Mouse (Mus musculus) CH12.LX (cell line): Measurements from ENCODE around the gene Cacnb4. TPM values are rescaled to one million over a fixed set of nuclear protein-coding genes. Genes with fewer than 3 reads are reported as not detected.

Experiments used
- DNase-seq: peaks from one replicate; pipeline ENCODE4 v3.0.0-alpha.2; 2013; ENCODE audit errors: extremely low read depth
- H3K27ac ChIP-seq: 2 replicates; pipeline ENCODE4 v1.5.1; 2012; ENCODE audit warnings: low read depth, mild to moderate bottlenecking, control low read depth, moderate library complexity; ENCODE audit not compliant: insufficient read depth
- H3K27me3 ChIP-seq: replicated peaks from 2 replicates; pipeline ENCODE3; 2012; ENCODE audit warnings: inconsistent platforms
- H3K36me3 ChIP-seq, 2 experiments: replicated peaks in 1 of 2; 2 replicates each; pipeline versions ENCODE3 to v1.6.1; 2012; ENCODE audit warnings: inconsistent platforms in 1 of 2, low read length in 1 of 2, mild to moderate bottlenecking in 1 of 2, mixed read lengths in 1 of 2, moderate library complexity in 1 of 2; ENCODE audit not compliant: control insufficient read depth in 1 of 2, insufficient read depth in 1 of 2
- H3K4me1 ChIP-seq, 2 experiments: 2 replicates each; pipeline ENCODE4 v1.6.1; 2012; ENCODE audit warnings: inconsistent platforms in 1 of 2, moderate library complexity in 1 of 2; ENCODE audit not compliant: insufficient read depth in 2 of 2, control insufficient read depth in 1 of 2
- H3K4me2 ChIP-seq: 2 replicates; pipeline ENCODE4 v1.6.1; 2012; ENCODE audit warnings: low read depth, mild to moderate bottlenecking, control low read depth; ENCODE audit not compliant: poor library complexity, insufficient read depth, severe bottlenecking
- H3K4me3 ChIP-seq, 3 experiments: fragments of 150-350 bp in 1 of 3; sonication (generic) in 1 of 3; replicated peaks in 1 of 3; 2 replicates each; pipeline versions ENCODE3 to v1.5.1; 2011 to 2012; ENCODE audit warnings: low read depth in 2 of 3, low read length in 2 of 3, mild to moderate bottlenecking in 2 of 3, moderate library complexity in 2 of 3, control low read depth in 1 of 3, improper control_type of control experiment in 1 of 3, inconsistent platforms in 1 of 3, mixed read lengths in 1 of 3; ENCODE audit not compliant: poor library complexity in 1 of 3
- H3K79me2 ChIP-seq: replicated peaks from 2 replicates; pipeline ENCODE4 v1.6.1; 2012; ENCODE audit warnings: mild to moderate bottlenecking, moderate library complexity; ENCODE audit not compliant: control insufficient read depth, poor library complexity, insufficient read depth, severe bottlenecking; ENCODE audit errors: extremely low read depth
- H3K9ac ChIP-seq: 2 replicates; pipeline ENCODE4 v1.6.1; 2012; ENCODE audit warnings: low read depth, mild to moderate bottlenecking, control low read depth, moderate library complexity; ENCODE audit not compliant: insufficient read depth
- H3K9me3 ChIP-seq: replicated peaks from 2 replicates; pipeline ENCODE3; 2012; ENCODE audit warnings: low read length, inconsistent platforms, mixed read lengths
- BHLHE40 ChIP-seq: IDR thresholded peaks from 2 replicates; pipeline ENCODE4 v1.6.1; 2011; ENCODE audit warnings: mild to moderate bottlenecking, low read depth, low read length, improper control_type of control experiment
- CHD1 ChIP-seq: IDR thresholded peaks from 2 replicates; pipeline ENCODE4 v1.6.1; 2012; ENCODE audit warnings: low read depth, low read length, improper control_type of control experiment, inconsistent platforms
- CTCF ChIP-seq, 2 experiments: IDR thresholded peaks in 1 of 2; conservative IDR thresholded peaks in 1 of 2; 2 replicates each; pipeline ENCODE4 v1.5.1; 2011 to 2012; ENCODE audit warnings: low read depth in 2 of 2, low read length in 2 of 2, improper control_type of control experiment in 1 of 2, inconsistent platforms in 1 of 2, mild to moderate bottlenecking in 1 of 2, moderate library complexity in 1 of 2
- E2F4 ChIP-seq: IDR thresholded peaks from 2 replicates; pipeline ENCODE4 v1.6.1; 2011; ENCODE audit warnings: low read depth, low read length, improper control_type of control experiment; ENCODE audit not compliant: insufficient replicate concordance
- ELF1 ChIP-seq: IDR thresholded peaks from 2 replicates; pipeline ENCODE4 v1.6.1; 2014; ENCODE audit warnings: low read depth, mild to moderate bottlenecking, inconsistent platforms, low read length, improper control_type of control experiment
- EP300 ChIP-seq: IDR thresholded peaks from 2 replicates; pipeline ENCODE4 v1.6.1; 2011; ENCODE audit warnings: low read length, improper control_type of control experiment
- ETS1 ChIP-seq: conservative IDR thresholded peaks from 2 replicates; pipeline ENCODE4 v1.6.1; 2012; ENCODE audit warnings: low read depth, mild to moderate bottlenecking, inconsistent platforms, low read length, improper control_type of control experiment, moderate library complexity
- HCFC1 ChIP-seq: IDR thresholded peaks from 2 replicates; pipeline ENCODE4 v1.6.1; 2012; ENCODE audit warnings: low read depth, mild to moderate bottlenecking, inconsistent platforms, low read length, improper control_type of control experiment
- IRF4 ChIP-seq: IDR thresholded peaks from 2 replicates; pipeline ENCODE4 v1.6.1; 2014; ENCODE audit warnings: low read depth, mild to moderate bottlenecking, inconsistent platforms, low read length, improper control_type of control experiment
- JUN ChIP-seq: IDR thresholded peaks from 2 replicates; pipeline ENCODE4 v1.6.1; 2011; ENCODE audit warnings: low read depth, mild to moderate bottlenecking, low read length, improper control_type of control experiment, moderate library complexity; ENCODE audit not compliant: insufficient read depth
- JUND ChIP-seq: conservative IDR thresholded peaks from 2 replicates; pipeline ENCODE4 v1.6.1; 2011; ENCODE audit warnings: low read depth, low read length, improper control_type of control experiment
- MAFK ChIP-seq: IDR thresholded peaks from 2 replicates; pipeline ENCODE4 v1.6.1; 2011; ENCODE audit warnings: low read length, improper control_type of control experiment; ENCODE audit not compliant: insufficient replicate concordance
- MAZ ChIP-seq: IDR thresholded peaks from 2 replicates; pipeline ENCODE4 v1.6.1; 2012; ENCODE audit warnings: low read depth, mild to moderate bottlenecking, inconsistent platforms, low read length, improper control_type of control experiment, moderate library complexity
- MYC ChIP-seq: IDR thresholded peaks from 2 replicates; pipeline ENCODE4 v1.6.1; 2011; ENCODE audit warnings: low read depth, mild to moderate bottlenecking, improper control_type of control experiment, low read length
- NRF1 ChIP-seq: IDR thresholded peaks from 2 replicates; pipeline ENCODE4 v1.6.1; 2014; ENCODE audit warnings: low read depth, mild to moderate bottlenecking, inconsistent platforms, low read length, improper control_type of control experiment, moderate library complexity
- POLR2A ChIP-seq: IDR thresholded peaks from 2 replicates; pipeline ENCODE4 v1.6.1; 2011; ENCODE audit warnings: low read depth, mild to moderate bottlenecking, improper control_type of control experiment, low read length
- POLR2AphosphoS2 ChIP-seq: IDR thresholded peaks from 2 replicates; pipeline ENCODE4 v1.6.1; 2011; ENCODE audit warnings: low read depth, low read length, improper control_type of control experiment
- RCOR1 ChIP-seq: conservative IDR thresholded peaks from 2 replicates; pipeline ENCODE4 v1.6.1; 2012; ENCODE audit warnings: low read depth, mild to moderate bottlenecking, inconsistent platforms, low read length, improper control_type of control experiment
- SIN3A ChIP-seq: IDR thresholded peaks from 2 replicates; pipeline ENCODE4 v1.6.1; 2012; ENCODE audit warnings: low read length, improper control_type of control experiment, inconsistent platforms
- SMC3 ChIP-seq: IDR thresholded peaks from 2 replicates; pipeline ENCODE4 v1.6.1; 2011; ENCODE audit warnings: low read depth, low read length, improper control_type of control experiment
- TBP ChIP-seq: conservative IDR thresholded peaks from 2 replicates; pipeline ENCODE4 v1.6.1; 2011; ENCODE audit warnings: low read depth, low read length, improper control_type of control experiment
- TCF12 ChIP-seq: IDR thresholded peaks from 2 replicates; pipeline ENCODE4 v1.6.1; 2014; ENCODE audit warnings: low read depth, mild to moderate bottlenecking, inconsistent platforms, low read length, improper control_type of control experiment
- USF1 ChIP-seq: IDR thresholded peaks from 2 replicates; pipeline ENCODE4 v1.6.1; 2014; ENCODE audit warnings: low read depth, mild to moderate bottlenecking, inconsistent platforms, low read length, improper control_type of control experiment
- ZC3H11A ChIP-seq: IDR thresholded peaks from 2 replicates; pipeline ENCODE4 v1.6.1; 2012; ENCODE audit warnings: low read depth, mild to moderate bottlenecking, inconsistent platforms, low read length, improper control_type of control experiment
- ZKSCAN1 ChIP-seq: IDR thresholded peaks from 2 replicates; pipeline ENCODE4 v1.6.1; 2012; ENCODE audit warnings: low read depth, inconsistent platforms, low read length, improper control_type of control experiment, borderline replicate concordance
- ZNF384 ChIP-seq: IDR thresholded peaks from 2 replicates; pipeline ENCODE4 v1.6.1; 2012; ENCODE audit warnings: low read depth, low read length, improper control_type of control experiment, inconsistent platforms
- dilution Hi-C: fragments of 300-500 bp; cut with MboI; formaldehyde crosslinking; loops from 2 replicates; pipeline ENCODE4 v1.14.3; 2020; ENCODE audit warnings: low sequenced_read_pairs; ENCODE audit not compliant: extremely low pct_unique_long_range_greater_than_20kb, extremely low pct_ligation_motif_present
- in situ Hi-C: fragments of 300-500 bp; cut with MboI; formaldehyde crosslinking; loops from 3 replicates; pipeline ENCODE4 v1.14.3; 2019; ENCODE audit warnings: low sequenced_read_pairs, low pct_ligation_motif_present, low pct_unique_long_range_greater_than_20kb, mixed read lengths
- polyA plus RNA-seq: library from polyadenylated mRNA; unstranded; fragments of >175 nt; gene quantifications from 2 replicates; pipeline ENCODE4 v1.2.1, GENCODE M21; 2012; ENCODE audit warnings: low read depth; ENCODE audit not compliant: insufficient read length
- total RNA-seq, 2 experiments: library from RNA; depleted of rRNA; stranded (reverse); fragments of 300-350 nt in 1 of 2; fragments of >200 nt in 1 of 2; gene quantifications; 2 replicates each; pipeline ENCODE4 v1.2.3; 2012 to 2014

The Cacnb4 gene
- total and polyA plus RNA-seq, 3 experiments: 0.77 to 3.4 (median 1.5) TPM

DNA sequence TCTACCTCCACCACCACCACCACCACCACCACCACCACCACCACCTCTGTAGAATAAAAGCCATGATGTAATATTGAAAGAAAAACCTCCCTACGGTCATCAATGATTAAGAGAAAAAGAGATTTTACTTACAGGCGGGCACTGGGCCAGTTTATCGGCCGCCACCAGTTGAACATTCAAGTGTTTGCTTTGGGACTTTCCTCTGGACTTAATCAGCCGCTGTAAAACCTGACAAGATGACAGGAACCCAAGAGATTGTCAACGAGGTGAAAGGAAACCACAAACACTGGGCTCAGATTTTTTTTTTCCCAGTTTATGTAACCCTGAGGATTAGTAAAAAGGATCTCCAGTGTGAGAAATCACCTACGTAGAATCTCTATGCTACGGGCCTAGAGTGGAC, 226.8 kb downstream of the Cacnb4 start:
- DNase-seq: no peak
- Histone ChIP-seq H3K27me3 (no peaks in the 10 kb centered on the region), H3K27ac (no peak overlapping the region), H3K4me1 (peaks cover 4 to 16% of the 10 kb centered on the region in 2 experiments), H3K4me2 (no peak overlapping the region), H3K36me3 (no peaks in the 10 kb centered on the region), H3K9ac (no peak overlapping the region), H3K79me2 (no peaks in the 10 kb centered on the region), H3K9me3 (no peaks in the 10 kb centered on the region), H3K4me3 (no peak overlapping the region)
- TF ChIP-seq NRF1 (no peak), MAFK (no peak), ZNF384 (peak; percentile 31; the same call in 1 of the 2 replicates), EP300 (no peak), TBP (no peak), E2F4 (no peak), SMC3 (no peak), JUND (no peak)
- in situ Hi-C loops (no loop called here), dilution Hi-C loops (no loop called here)

DNA sequence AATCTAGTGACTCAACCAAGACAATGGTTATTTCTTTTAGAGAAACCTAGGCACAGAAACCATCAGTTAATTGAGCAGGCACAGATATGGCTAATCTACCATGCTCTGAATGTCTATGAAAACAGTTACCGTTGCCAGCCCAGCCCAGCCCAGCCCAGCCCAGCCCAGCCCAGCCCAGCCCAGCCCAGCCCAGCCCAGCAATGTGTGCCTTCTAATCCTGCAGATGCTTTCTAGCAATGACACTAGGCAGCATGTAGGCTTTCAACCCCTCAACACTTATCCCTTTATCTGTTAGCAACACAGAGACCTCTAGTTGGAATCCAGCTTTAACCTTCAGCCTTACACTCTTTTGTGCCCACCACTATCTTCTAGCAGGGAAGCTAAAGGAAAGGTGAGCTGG, 227.7 kb downstream of the Cacnb4 start:
- in situ Hi-C loops: no loop called here
- no peak overlapping the region for H3K27ac ChIP-seq
- dilution Hi-C loops: no loop called here

DNA sequence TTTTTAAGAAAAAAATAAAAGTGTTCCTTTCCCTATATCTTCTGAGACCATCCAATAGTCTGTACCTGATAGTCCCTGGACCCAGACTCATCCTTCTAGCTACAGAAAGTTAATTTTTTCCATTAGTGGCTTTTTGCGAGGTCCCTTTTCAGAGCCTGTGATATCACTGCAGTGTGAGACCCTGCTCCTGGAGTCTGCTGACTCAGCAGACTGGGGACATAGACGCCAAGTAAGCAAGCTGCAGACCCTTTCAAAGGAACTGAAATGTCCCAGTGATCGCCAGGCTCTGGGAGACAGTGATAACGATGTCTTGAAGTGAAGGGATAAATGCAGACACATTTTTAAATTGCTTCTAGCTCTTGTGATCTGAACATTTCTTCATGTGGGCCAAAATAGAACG, 230.0 kb downstream of the Cacnb4 start:
- DNase-seq: no peak
- Histone ChIP-seq H3K4me2 (no peak overlapping the region), H3K27me3 (no peaks in the 10 kb centered on the region), H3K79me2 (no peaks in the 10 kb centered on the region), H3K4me3 (no peak overlapping the region), H3K9ac (no peak overlapping the region), H3K9me3 (no peaks in the 10 kb centered on the region), H3K27ac (no peak overlapping the region), H3K4me1 (peaks cover 7 to 16% of the 10 kb centered on the region in 2 experiments), H3K36me3 (no peaks in the 10 kb centered on the region)
- in situ Hi-C loops: no loop called here
- dilution Hi-C loops: no loop called here
- TF ChIP-seq MAFK (peak; percentile 85), JUN (no peak), RCOR1 (no peak)

More for the DNA sequence above, 227.7 kb downstream of the Cacnb4 start:
- H3K4me1 ChIP-seq: peaks cover 4 to 16% of the 10 kb centered on the region in 2 experiments
- no peaks in the 10 kb centered on the region for H3K36me3 ChIP-seq
- H3K9ac ChIP-seq: no peak overlapping the region
- no peak overlapping the region for H3K4me3 ChIP-seq
- no peaks in the 10 kb centered on the region for H3K9me3 ChIP-seq
- no peak for DNase-seq
- H3K4me2 ChIP-seq: no peak overlapping the region
- no peaks in the 10 kb centered on the region for H3K27me3 ChIP-seq
- no peaks in the 10 kb centered on the region for H3K79me2 ChIP-seq
- TF ChIP-seq MAZ (no peak), ZKSCAN1 (no peak), HCFC1 (no peak), IRF4 (no peak), POLR2AphosphoS2 (no peak), BHLHE40 (no peak), ETS1 (no peak), TCF12 (no peak), POLR2A (no peak), E2F4 (no peak), CTCF (conservative IDR thresholded peaks at IDR 0.05 in 1 of 2, IDR thresholded peaks at IDR 0.05 in 1 of 2; ENCODE audit: low read depth in 2 of 2, low read length in 2 of 2) (no peak), ZC3H11A (no peak), ELF1 (no peak), SIN3A (no peak), MYC (no peak), CHD1 (no peak), USF1 (no peak), EP300 (no peak)
- TF ChIP-seq, all 38 proteins: peak for 0
